Mouse (Mus musculus) cerebellum, adult 11 months (tissue): ENCODE results near the gene Cdc6.
"Not testable (repeated sequence)": the region's sequence is repeated elsewhere in the genome, so short reads cannot be mapped to it uniquely, and the experiment has no call there.

ENCODE experiments used
- DNase-seq: peaks from one replicate; pipeline ENCODE4 v3.0.0; 2022

The Cdc6 gene

DNA sequence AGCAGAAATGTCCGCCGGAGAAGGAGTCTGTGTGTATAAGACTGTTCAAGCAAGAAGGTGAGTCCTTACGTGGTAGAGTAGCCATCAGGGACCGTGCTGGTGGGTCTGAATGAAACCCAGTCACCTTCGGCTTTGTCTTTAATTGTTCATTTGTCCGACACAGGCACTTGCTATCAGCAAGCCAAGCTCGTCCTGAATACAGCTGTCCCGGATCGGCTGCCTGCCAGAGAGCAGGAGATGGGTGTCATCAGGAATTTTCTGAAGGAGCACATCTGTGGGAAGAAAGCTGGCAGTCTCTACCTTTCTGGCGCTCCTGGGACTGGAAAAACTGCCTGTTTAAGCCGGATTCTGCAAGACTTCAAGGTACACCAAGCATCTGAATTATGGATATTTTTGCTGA lies 2.8 kb downstream of the Cdc6 start:
- no peak for DNase-seq

DNA sequence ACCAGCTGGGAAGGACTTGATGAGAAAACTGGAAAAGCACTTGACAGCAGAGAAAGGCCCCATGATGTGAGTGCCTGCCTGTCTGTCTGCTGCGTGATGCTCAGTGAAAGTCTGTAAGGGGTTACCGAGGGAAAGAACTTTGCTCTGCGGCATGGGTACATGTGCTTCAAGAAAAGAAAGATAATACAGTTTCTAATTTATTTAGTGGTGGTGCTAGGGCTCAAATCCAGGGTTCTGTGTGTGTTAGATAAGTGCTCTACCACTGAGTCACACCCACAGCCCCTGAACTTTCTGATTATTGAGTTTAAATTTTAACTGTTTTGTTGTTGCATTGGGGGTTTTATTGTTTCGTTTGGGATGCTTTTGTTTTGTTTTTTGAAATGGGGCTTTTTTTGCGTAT lies 3.9 kb downstream of the Cdc6 start:
- DNase-seq: no peak

DNA sequence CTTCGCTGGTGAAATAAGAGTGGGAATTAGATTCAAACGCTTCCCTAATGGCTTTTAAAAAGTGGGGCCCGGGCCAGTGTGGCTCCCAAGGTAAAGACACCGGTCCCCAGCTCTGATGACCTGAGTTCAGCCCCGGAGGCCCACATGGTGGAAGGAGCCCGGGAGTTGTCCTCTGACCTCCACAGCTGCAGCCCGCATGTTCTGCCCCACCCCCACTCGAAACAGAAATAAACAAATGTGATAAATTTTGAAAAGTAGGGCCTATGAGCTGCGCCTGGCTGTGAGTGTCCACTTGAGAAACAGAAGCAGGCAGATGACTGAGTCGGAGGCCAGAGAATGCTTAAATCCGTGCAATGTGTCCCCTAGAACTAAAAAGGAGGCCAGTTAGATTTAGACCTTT lies 6.6 kb downstream of the Cdc6 start:
- DNase-seq: no peak

DNA sequence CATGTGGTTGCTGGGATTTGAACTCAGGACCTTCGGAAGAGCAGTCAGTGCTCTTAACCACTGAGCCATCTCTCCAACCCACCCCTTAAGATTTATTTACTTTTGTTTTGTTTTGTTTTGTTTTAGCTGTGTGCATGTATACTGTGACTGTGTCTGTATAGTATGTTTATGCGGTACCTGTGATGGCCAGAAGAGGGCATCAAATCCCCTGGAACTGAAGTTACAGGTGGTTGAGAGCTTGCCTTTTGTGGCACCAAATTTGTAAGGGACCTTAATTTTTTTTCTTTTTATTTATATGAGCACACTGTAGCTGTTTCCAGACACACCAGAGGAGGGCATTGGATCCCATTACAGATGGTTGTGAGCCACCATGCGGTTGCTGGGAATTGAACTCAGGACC lies 8.8 kb downstream of the Cdc6 start:
- not testable (repeated sequence) for DNase-seq

GRCm38 (mm10) chr11:98917428-98918005 lies 9.9 kb downstream of the Cdc6 start:
- no peak for DNase-seq

DNA sequence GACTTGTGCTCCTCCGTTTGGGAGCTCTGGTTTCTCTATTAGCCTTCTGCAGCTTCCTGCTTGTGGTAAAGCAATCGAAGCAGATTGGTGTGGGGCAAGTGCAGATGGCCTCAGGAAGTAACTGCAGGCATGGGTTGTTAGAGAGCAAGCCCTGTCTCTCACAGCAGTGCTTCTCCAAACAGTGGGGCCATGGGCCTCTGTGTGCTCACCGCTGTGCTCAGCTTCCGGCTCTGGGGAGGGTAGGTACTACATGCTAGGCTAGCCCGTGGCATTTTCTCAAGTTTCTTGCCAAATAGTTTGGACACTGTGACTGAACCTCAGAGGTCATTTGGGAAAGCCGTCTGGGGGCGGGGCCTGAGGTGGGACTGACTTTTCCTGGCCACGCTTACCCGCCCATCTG lies 10.6 kb downstream of the Cdc6 start:
- DNase-seq: no peak

DNA sequence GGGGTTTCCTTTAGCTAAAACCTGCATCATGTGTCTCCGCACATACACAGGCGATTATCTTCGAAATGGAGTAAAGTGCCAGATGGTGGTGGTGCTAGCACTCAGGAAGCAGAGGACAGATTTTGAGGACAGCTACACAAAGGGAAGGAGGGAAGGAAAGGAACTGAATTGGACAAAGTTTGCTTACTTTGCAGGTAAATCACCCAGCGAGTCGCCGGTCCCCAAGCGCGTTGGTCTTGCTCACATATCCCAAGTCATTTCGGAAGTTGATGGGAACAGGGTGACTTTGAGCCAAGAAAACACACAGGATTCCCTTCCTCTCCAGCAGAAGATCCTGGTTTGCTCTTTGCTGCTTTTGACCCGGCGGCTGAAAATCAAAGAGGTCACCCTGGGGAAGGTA lies 11.4 kb downstream of the Cdc6 start:
- DNase-seq: no peak

DNA sequence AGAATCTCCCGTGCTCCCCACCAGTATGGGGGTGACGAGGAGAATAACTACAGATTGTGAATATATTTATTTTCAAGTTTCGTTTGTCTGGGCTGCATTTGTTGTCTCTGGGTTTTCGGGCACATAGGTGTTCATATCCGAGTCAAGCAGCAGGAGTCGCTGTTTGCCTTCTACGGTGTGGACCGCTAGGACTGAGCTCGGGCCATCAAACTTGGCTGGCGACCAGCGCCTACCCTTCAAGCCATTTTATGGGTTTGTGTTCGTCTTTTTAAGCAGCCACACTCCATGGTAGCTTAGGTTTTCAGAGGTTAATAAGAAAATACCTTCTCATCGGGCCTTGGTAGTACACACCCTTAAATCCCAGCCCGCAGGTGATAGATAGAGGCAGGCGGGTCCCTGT lies 14.2 kb downstream of the Cdc6 start:
- DNase-seq: peak; percentile 47

GRCm38 (mm10) chr11:98922307-98922706 lies 14.7 kb downstream of the Cdc6 start:
- DNase-seq: peak; percentile 61

DNA sequence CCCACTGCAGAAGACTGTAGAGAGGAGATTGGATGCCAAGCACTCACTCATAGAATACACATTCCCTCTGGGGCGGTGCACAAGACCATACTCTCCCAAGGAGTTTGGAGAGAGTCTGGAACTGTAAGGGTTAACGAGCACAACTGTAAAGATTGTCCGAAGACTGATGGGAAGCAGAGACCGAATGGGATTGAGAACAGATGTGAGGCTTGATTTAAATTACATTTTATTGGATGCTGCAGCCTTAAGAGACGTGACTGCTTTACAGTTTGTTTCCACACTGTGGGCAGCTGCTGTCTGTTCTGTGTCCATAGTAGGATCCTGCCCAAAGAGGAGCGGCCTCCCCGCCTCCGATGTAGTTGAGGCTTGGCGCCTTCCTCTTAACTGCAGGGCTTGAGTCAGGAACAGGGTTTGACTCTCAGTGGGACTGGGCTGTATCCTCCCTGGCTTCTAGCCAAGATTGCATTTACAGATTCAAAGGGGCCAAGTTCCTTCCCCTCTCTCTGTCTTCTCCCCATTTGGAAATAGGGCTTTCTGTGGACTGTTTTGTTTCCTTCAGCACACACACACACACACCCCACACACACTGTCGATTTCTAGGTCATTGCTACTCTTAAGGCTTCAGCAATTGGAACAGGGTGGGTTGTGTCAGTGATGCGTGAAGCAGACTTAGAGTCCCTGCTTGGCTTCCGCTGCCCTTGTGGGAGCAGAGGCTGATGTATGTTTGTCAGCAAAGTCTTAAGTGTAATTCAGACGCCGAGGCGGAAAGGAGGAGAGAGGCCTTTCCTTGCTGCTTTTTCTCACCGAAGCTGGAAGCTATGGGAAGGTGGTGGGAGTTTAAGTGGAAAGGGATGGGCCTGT lies 15.5 kb downstream of the Cdc6 start:
- not testable (repeated sequence) for DNase-seq

- DNase-seq: no peak
Observed at GRCm38 (mm10) chr11:98924633-98925175, 17.1 kb downstream of the Cdc6 start.

DNA sequence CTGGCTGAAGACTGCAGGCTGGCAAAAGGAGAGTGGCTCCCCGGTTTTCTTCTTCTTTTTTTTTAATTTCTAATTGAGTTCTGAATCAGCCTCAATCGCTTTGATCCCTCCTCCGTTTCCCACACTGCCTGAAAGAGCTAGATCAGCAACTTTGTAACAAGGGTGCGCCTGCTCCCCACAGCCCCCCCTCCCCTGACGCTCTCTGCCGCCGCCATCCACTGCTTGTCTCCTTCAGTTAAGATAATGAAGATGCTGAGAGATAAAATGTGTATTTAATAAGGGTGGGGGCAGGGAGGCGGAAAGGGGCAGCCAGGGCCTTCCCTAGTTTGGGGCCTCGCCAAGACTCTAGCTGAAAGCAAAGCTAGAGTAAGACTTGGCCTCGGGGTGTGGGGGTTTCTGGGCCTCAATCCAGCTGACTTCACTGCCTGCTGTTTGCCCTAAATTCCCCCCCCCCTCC lies 17.7 kb downstream of the Cdc6 start:
- no peak for DNase-seq

DNA sequence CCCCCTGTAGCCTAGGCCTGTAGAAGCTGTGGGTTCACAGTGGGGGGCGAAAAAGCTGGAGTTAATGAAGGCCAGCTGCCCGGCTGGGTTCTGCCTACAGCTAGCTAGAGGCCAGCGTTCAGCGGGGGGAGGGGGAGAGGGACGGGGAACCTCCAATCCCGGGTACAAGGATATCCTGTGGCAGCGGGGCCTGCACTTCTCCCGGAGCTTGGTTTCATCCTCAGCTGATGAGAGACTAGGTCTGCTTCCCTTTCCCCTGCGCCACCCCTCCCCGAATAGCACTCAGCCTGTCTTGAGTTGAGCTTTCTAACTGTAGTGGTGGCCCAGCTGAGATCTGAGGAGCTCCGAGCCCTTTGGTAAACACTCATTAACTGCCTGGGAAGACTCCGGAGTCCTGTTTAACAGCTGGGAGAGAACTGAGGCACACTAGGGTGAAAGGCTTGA lies 18.3 kb downstream of the Cdc6 start:
- no peak for DNase-seq

GRCm38 (mm10) chr11:98926553-98926952 lies 19.0 kb downstream of the Cdc6 start:
- DNase-seq: no peak

DNA sequence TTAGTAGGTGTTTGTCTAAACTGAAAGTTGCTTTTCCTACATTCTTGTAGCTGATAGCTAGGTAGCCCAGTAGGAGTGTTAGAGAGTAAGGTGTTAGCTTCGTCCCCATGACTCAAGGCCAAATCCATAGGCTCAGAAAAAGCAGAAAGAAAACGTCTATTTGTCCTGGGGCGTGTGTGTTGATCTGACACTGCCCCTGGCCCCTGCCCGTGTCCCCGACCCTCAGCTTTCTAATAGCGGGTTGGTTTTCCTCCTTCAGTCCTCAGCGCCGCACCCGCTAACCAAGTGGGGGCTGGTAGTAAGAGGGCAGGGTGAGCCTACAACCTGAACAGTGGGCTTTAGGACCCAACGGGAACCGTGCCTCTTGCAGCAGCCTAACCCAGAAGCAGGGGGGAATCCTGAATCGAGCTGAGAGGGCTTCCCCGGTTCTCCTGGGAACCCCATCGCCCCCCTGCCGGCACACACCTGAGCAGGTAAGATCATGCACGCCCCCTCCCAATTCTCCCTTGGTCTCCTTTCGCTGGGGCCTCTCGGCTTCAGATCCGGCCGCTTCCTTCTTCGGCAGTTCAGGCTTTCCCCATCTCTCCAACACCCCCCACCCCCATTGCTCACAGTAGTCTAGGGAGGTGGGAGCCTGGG lies 20.0 kb downstream of the Cdc6 start, which contains the start of gene Rara:
TSS of gene Rara (plus strand) at position 381 of the 639 bp plus-strand sequence.
- DNase-seq: peak; percentile 60

DNA sequence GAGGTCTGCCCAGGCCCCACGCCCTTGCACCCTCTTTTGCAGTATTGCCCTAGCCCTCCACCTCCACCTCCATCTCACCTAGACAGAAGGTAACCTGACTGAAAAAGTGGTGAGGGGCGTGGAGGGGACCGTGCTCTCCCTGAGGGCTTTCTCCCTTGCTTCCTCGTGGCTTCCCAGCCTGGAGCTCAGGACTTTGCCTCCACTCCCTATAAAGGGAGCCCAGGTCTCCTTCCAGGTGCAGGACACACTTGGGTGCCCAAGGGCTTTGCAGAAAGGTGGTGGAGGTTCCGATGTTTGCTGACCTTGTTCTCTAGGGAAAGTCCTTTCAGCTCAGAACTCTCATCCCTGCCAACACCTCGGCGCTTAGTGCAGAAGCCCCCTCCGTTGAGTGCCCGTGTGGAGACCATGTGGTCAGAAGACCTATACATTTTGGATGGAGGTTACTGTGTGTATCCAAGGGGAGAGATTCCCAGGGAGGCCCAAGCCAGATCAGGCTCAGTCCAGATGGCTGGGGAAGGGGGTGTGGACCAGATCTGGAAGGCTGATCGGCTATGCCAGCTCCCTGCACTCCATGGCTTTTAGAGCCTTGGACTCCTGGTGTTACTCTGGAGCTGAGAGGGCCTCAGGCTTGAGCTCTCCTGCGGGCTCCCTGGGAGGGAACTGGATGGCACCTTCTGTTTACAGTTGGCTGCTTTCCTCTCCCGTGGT lies 20.7 kb downstream of the Cdc6 start:
- DNase-seq: peak; percentile 53

GRCm38 (mm10) chr11:98929503-98929902 lies 21.9 kb downstream of the Cdc6 start:
- peak; percentile 75 for DNase-seq

GRCm38 (mm10) chr11:98930127-98930601 lies 22.6 kb downstream of the Cdc6 start:
- DNase-seq: peak; percentile 78

DNA sequence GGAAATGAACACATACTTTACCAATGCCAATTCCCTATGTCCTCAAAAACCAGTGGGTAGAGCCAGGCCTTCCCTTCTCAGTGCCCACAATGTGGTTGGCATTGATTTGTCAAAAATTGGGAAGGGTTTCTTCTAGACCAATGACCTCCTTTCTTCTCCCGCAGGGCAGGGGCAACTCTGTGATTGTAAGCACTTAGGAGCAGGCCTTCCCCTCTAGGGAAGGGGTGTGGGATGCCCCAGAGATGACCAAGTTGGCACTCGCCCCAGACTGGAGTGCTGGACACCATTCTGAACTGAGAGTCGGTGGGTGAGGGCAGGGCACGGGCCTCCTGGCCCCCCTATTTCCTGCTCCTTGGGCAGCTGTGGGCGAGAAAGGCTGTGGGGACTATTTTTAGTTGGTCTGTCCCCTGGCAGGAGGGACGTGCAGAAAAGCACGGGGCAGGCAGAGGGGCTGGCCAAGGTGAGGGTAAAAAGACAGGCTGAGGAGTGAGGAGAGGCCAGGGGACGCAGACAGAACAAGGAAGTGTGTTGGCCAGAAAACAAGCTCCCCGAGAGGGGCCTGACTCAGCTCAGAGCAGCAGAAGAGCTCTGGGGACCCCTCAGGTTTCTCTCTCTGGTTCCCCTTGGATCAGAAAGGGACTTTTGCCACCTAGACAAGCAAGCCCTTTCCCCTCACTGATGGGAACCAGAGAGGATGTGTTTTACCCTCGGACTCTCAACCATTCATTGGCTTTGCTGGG lies 23.3 kb downstream of the Cdc6 start:
- DNase-seq: peak; percentile 54

DNA sequence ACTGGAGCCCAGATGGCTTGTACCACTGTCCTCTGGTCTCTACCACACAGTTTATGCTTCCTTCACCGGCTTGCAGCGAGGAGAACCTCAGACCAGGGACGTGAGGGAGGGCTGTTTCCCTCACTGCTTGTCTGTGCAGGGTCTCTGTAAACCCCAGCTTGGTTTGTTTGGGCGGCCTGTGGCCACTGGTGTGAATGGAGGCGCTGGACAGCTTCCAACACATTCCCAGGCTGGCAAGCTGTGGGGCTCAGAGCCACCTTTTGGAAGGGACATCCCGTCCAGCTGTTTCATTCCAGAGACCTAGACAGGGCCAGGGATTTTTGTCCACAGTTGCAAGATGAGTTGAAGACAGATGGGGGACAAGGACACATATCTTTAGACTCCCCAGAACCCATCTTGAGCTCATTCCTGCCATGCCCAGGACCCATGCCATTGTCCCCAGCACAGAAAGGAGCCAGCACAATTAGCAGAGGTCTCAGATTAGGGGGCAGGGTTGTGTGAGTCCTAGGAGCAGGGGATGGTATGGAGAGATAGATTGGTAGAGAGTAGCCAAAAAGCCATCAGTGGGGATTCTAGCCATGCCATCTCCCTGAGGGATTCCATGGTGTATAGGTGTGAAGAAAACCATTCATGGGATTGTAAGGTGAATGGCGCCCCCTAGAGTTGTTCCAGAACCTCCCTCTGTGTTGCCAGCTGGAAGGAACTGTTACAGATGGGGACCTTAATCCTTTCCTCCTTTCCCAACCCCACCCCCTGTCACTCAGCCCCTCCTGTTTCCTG lies 24.1 kb downstream of the Cdc6 start:
- DNase-seq: peak; percentile 50
